Mouse (Mus musculus) liver, postnatal 0 days (tissue): ENCODE measurements around the gene Cacna1i. TPM values are rescaled to one million over a fixed set of nuclear protein-coding genes. Genes with fewer than 3 reads are reported as not detected.

ENCODE experiments used
- ATAC-seq: fragments of 200-750 bp; cut with Nextera tagmentation; 2 replicates; pipeline ENCODE4 v1.8.0; 2017; ENCODE audit warnings: mild to moderate bottlenecking, moderate library complexity
- DNase-seq: peaks from one replicate; pipeline ENCODE4 v3.0.0-alpha.2; 2016
- H3K27ac ChIP-seq: fragments of 300-500 bp; sonication (generic); 2 replicates; pipeline ENCODE4 v1.5.1; 2014; ENCODE audit warnings: antibody characterized with exemption, moderate library complexity, mild to moderate bottlenecking, low read depth
- H3K27me3 ChIP-seq: fragments of 300-500 bp; sonication (generic); 2 replicates; pipeline ENCODE4 v1.6.1; 2014; ENCODE audit warnings: low read length, control low read depth, mixed read lengths; ENCODE audit not compliant: insufficient read depth
- H3K36me3 ChIP-seq: fragments of 300-500 bp; sonication (generic); replicated peaks from 2 replicates; pipeline ENCODE4 v1.6.1; 2014; ENCODE audit warnings: mild to moderate bottlenecking, control low read depth, low read length, moderate library complexity, mixed read lengths; ENCODE audit not compliant: insufficient read depth
- H3K4me1 ChIP-seq: fragments of 300-500 bp; sonication (generic); 2 replicates; pipeline ENCODE4 v1.6.1; 2014; ENCODE audit warnings: antibody characterized with exemption, mild to moderate bottlenecking, control low read depth; ENCODE audit not compliant: insufficient read depth
- H3K4me2 ChIP-seq: fragments of 300-500 bp; sonication (generic); 2 replicates; pipeline ENCODE4 v1.6.1; 2014; ENCODE audit warnings: low read depth, mild to moderate bottlenecking, low read length, moderate library complexity, mixed read lengths
- H3K4me3 ChIP-seq: fragments of 300-500 bp; sonication (generic); 2 replicates; pipeline ENCODE4 v1.5.1; 2014; ENCODE audit warnings: low read depth, low read length
- H3K9ac ChIP-seq: fragments of 300-500 bp; sonication (generic); replicated peaks from 2 replicates; pipeline ENCODE4 v1.6.1; 2014; ENCODE audit warnings: mild to moderate bottlenecking, moderate library complexity
- H3K9me3 ChIP-seq: fragments of 300-500 bp; sonication (generic); 2 replicates; pipeline ENCODE4 v1.6.1; 2016; ENCODE audit warnings: mild to moderate bottlenecking, control low read depth, low read length, mixed read lengths
- CTCF ChIP-seq: sonication (generic); IDR thresholded peaks from 2 replicates; pipeline ENCODE4 v1.5.1; 2016; ENCODE audit warnings: antibody characterized with exemption, low read depth
- EP300 ChIP-seq: IDR thresholded peaks from 2 replicates; pipeline ENCODE4 v1.6.1; 2016; ENCODE audit warnings: antibody characterized with exemption, low read depth, mild to moderate bottlenecking
- WGBS: fragments of 180-500 bp; shearing (Covaris S2); extraction: QIAGEN DNeasy Blood & Tissue Kit; methylation state at CpG from one replicate; pipeline ENCODE4 v1.1.7; 2014; ENCODE audit not compliant: insufficient replicate concordance; 5-methylcytosine and 5-hydroxymethylcytosine counted together
- polyA plus RNA-seq: library from polyadenylated mRNA; unstranded; fragments of >200 nt; fragmentation: Nextera tagmentation; extraction: Ambion mirVana; gene quantifications from 2 replicates; pipeline ENCODE4 v1.2.1, GENCODE M21; 2015

The Cacna1i gene
- polyA plus RNA-seq, 1 experiment from 2014 or later, result not detected

- WGBS, result 45% methylated on average over 6 of the region's 6 CpGs
- H3K9me3 ChIP-seq, result no peaks in the 10 kb centered on the region
- no peak for TF ChIP-seq CTCF
- TF ChIP-seq EP300, result no peak
- H3K36me3 ChIP-seq, result peaks cover 54% of the 10 kb centered on the region
- peak overlapping the region; percentile 99 for H3K4me2 ChIP-seq
- H3K27ac ChIP-seq, result peak overlapping the region; percentile 99
- peak overlapping the region; percentile 83 for H3K4me3 ChIP-seq
- no peak for ATAC-seq
- no peak for DNase-seq
- peak overlapping the region; percentile 82 for H3K9ac ChIP-seq
- H3K27me3 ChIP-seq, result no peaks in the 10 kb centered on the region
- H3K4me1 ChIP-seq, result peaks cover 68% of the 10 kb centered on the region
Observed at GRCm38 (mm10) chr15:80254207-80254606, 32.8 kb upstream of the Cacna1i start.

- 0% methylated on average over 59 of the region's 62 CpGs for WGBS
- H3K9ac ChIP-seq, result peak within 1 kb of the TSS; percentile 97
- peak within 1 kb of the TSS; percentile 99 for H3K4me2 ChIP-seq
- peak within 1 kb of the TSS; percentile 83 for H3K4me3 ChIP-seq
- H3K36me3 ChIP-seq, result peaks cover 52% of the 10 kb centered on the region
- TF ChIP-seq CTCF, result no peak
- peak; percentile 85 for TF ChIP-seq EP300
- DNase-seq (peak; percentile 97), ATAC-seq (peak; percentile 87)
- H3K9me3 ChIP-seq, result no peaks in the 10 kb centered on the region
- peak within 1 kb of the TSS; percentile 99 for H3K27ac ChIP-seq
- H3K27me3 ChIP-seq, result no peaks in the 10 kb centered on the region
- H3K4me1 ChIP-seq, result peaks cover 64% of the 10 kb centered on the region
Observed at GRCm38 (mm10) chr15:80254847-80255645, 32.0 kb upstream of the Cacna1i start, which contains the start of gene Atf4. TSS of gene Atf4 (plus strand) at chr15:80255184.

- peak overlapping the region; percentile 99 for H3K4me2 ChIP-seq
- TF ChIP-seq EP300 (no peak), CTCF (no peak)
- DNase-seq, result peak; percentile 94
- H3K36me3 ChIP-seq, result peaks cover 54% of the 10 kb centered on the region
- H3K9me3 ChIP-seq, result no peaks in the 10 kb centered on the region
- peak overlapping the region; percentile 83 for H3K4me3 ChIP-seq
- no peaks in the 10 kb centered on the region for H3K27me3 ChIP-seq
- H3K9ac ChIP-seq, result peak overlapping the region; percentile 97
- peaks cover 62% of the 10 kb centered on the region for H3K4me1 ChIP-seq
- WGBS, result 3% methylated on average over 45 of the region's 51 CpGs
- peak; percentile 59 for ATAC-seq
- peak overlapping the region; percentile 99 for H3K27ac ChIP-seq
Observed at GRCm38 (mm10) chr15:80255646-80256121, 31.4 kb upstream of the Cacna1i start.

- Histone ChIP-seq H3K4me1 (peaks cover 56% of the 10 kb centered on the region), H3K9me3 (no peaks in the 10 kb centered on the region), H3K4me2 (peak overlapping the region; percentile 99), H3K27me3 (no peaks in the 10 kb centered on the region), H3K36me3 (peaks cover 48% of the 10 kb centered on the region), H3K9ac (peak overlapping the region; percentile 97), H3K4me3 (peak overlapping the region; percentile 83), H3K27ac (peak overlapping the region; percentile 99)
- WGBS, result 8% methylated on average over 16 of the region's 16 CpGs
- TF ChIP-seq CTCF (no peak), EP300 (no peak)
- DNase-seq (no peak), ATAC-seq (no peak)
Observed at GRCm38 (mm10) chr15:80256242-80256641, 30.8 kb upstream of the Cacna1i start.

GRCm38 (mm10) chr15:80256656-80257601 lies 30.1 kb upstream of the Cacna1i start:
- Histone ChIP-seq H3K4me2 (peak overlapping the region; percentile 99), H3K27me3 (no peaks in the 10 kb centered on the region), H3K9ac (peak overlapping the region; percentile 97), H3K9me3 (no peaks in the 10 kb centered on the region), H3K36me3 (peaks cover 45% of the 10 kb centered on the region), H3K4me3 (peak overlapping the region; percentile 83), H3K27ac (peak overlapping the region; percentile 99), H3K4me1 (peaks cover 51% of the 10 kb centered on the region)
- TF ChIP-seq CTCF (no peak), EP300 (no peak)
- WGBS, result 59% methylated on average over 12 of the region's 12 CpGs
- ATAC-seq (no peak), DNase-seq (no peak)
